Mouse (Mus musculus) kidney, postnatal 4 days (tissue): Measurements from ENCODE around the gene Atic.

Experiments
- DNase-seq, 2 experiments: peaks; one replicate each; pipeline ENCODE4 v3.0.0; 2021; ENCODE audit warnings: mixed read lengths in 2 of 2

Atic gene

DNA sequence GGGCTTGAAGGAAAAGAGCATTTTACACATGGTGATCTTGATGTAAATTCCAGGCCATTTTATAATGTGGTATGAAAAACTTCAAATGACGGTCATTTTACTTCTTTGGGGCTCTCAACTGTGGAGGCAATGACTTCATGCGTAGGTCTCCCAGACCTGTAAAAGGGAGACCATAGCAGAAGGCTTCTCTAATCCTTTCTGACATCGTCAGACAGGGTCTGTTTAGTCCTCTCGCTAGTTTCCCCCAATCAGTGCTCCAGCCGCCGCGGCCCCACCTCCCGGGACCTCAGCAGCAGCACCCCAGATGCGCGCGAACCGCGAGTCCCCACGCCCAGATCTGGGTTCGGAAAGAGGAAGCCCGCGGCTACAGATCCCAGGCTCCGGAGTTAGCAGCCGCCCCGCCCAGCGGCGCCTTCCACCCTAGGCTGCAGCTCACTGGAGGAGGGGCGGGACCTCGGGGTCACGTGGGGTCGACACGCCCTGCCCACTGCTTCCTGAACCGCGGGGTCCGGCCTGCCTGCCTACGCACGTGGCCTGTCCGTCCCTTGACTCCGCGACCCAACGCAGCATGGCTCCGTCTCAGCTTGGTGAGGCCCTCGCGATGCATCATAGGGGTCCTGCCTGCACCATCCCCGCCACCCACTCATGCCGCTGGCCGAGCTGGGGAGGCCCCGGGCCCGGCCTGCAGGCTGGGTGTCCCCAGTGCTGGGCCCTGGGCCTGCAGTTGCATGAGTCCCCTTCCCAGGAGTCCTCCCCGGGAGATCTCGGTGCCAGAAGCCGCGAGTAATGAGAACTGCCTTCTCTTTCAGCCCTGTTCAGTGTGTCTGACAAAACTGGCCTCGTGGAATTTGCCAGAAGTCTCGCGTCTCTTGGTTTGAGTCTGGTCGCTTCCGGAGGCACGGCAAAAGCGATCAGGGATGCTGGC, at the start of gene Atic:
Gene Atic (plus strand): TSS at position 463 of the 925 bp plus-strand sequence.
- DNase-seq, result peak; percentile 92 to 96

DNA sequence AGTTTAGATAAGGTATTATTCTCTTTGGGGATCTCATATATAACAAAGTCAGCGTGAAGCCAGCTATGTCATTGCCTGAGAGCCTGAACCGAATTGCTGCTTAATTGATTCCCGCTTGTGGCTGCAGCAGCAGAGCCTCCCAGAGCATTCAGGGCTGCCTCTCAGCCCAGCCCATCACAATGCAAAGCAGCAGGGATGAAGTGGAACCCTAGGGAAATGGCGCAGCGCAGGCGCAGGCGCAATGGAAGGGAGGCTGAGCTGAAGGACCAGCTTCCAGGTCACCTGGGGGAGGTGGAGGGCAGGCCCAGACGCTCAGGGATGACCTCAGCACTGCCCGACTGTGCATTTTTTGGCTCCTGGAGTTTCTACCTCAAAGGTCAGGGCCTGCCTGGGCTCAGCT, 49.7 kb upstream of the Atic start:
- peak; percentile 24 to 29 for DNase-seq

DNA sequence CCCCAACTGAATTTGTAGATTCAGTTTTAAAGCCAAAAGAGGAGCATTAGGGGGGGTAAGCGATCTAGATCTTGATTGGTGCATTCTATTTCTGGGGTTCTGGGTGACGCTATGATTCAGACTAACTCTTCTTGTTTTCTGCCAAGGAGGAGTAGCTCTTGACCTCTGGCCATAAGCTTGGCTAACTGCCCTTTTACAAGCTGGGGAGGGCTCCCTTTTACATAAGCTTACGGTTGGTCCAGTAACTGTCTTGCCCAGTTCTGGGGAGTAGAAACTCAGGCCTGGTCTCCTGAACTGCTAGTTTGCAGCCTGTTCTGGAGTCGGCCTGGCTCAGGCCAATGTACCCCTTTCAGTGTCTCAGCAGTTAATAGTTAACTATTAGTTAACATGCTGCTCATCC, 41.9 kb upstream of the Atic start:
- no peak for DNase-seq

GRCm38 (mm10) chr1:71528808-71529648, 27.9 kb upstream of the Atic start:
- DNase-seq, result no peak

DNA sequence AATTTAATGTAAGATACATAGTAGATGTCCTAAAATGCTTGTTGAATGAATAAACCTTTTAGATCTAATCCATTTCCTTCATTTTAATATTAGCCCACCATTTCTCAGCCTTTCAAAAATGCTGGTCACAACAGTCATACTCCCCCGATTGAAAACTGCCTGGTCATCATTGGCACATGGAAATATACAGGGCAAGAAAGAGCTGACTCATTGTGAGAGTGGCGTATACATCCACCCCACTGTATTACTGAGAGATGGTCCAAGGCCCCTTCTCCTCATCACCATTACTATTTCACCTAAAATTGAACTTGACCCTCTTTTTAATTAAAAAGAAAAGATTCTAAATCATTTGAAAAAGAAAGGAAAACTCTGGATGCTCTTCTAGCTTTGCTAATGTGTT, 26.2 kb upstream of the Atic start:
- DNase-seq, result no peak

DNA sequence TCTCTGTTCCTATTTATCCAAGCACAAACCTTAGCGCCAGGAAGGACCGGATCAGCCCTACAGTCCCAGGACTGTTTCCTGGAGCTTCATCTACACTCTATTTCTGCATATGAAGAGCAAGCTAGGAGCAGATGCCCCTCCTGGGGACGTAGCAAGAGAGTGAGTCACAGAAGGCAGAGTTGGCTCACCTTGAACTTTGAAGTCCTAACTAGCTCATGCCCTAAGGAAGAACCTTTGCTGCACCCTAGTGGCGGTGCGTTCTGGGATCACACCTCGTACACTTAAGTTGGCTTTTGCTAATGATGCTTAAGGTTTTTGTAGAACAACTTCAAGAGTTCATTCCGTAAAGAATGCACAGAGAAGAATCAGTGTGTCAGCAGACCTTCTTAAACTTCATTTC, 25.3 kb upstream of the Atic start:
- peak; percentile 76 for DNase-seq

DNA sequence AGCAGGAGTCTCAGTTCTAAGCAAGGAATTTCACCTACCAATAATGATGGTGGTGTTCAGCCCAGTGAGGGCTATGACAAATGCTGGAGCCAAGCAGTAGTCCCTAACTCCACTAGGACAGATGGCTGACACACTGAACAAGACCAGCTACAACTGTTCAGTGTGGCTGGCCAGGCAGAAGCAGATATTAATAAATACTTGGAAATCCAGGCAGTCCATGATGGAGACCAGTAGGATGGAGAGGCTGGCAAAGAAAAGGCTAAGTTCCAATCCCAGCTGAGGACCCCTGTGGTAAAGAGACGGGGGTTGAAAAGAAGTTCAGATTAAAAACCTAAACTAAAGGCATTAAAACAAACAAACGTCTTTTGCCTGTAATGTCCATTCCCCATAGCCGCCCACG, 17.3 kb upstream of the Atic start:
- DNase-seq, result no peak

GRCm38 (mm10) chr1:71540437-71540836, 16.5 kb upstream of the Atic start:
- DNase-seq, result peak; percentile 24 to 39

GRCm38 (mm10) chr1:71550626-71551195, 6.2 kb upstream of the Atic start:
- no peak for DNase-seq

DNA sequence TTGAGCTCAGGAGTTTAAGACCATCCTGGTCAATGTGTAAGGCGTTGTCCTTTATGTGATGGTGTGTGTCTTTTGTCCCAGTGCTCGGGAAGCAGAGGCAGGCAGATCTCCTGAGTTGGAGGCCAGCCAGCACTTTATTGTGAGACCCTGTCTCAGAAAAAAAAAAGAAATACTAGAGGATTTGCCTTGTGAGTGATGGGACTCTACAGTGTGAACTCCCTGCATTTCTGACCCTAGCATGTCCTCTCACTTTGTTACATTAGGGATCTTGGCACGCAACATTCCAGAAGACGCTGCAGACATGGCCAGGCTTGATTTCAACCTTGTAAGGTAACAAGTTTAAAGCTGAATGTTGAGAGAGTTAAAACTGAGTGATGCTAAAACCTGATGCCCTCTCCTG, 3.7 kb downstream of the Atic start:
- DNase-seq, result no peak

GRCm38 (mm10) chr1:71564291-71564690, 7.3 kb downstream of the Atic start:
- DNase-seq, result no peak

GRCm38 (mm10) chr1:71567884-71568605, 11.1 kb downstream of the Atic start:
- no peak for DNase-seq

GRCm38 (mm10) chr1:71570116-71570515, 13.2 kb downstream of the Atic start:
- no peak for DNase-seq

DNA sequence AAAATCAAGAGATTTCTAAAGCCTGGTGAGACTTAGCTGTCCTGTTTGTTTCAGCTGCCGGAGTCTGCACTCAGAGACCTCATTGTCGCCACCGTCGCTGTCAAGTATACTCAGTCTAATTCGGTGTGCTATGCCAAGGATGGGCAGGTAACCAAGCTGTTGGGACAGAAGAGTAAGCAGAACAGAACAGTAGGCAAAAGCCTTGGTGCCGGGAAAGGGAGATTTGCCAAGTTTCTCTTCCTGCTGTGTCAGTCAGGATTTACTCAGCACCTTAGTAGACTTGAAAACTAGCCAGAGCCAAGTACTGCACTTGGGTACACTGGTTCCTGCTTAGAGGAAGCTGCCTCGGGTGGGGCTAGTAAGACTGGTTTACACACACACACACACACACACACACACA, 19.0 kb downstream of the Atic start:
- DNase-seq, result no peak

GRCm38 (mm10) chr1:71576837-71577236, 19.9 kb downstream of the Atic start:
- DNase-seq, result no peak

GRCm38 (mm10) chr1:71579526-71579925, 22.6 kb downstream of the Atic start:
- DNase-seq, result no peak

- no peak for DNase-seq
Measured at GRCm38 (mm10) chr1:71580408-71580807, 23.5 kb downstream of the Atic start.

DNA sequence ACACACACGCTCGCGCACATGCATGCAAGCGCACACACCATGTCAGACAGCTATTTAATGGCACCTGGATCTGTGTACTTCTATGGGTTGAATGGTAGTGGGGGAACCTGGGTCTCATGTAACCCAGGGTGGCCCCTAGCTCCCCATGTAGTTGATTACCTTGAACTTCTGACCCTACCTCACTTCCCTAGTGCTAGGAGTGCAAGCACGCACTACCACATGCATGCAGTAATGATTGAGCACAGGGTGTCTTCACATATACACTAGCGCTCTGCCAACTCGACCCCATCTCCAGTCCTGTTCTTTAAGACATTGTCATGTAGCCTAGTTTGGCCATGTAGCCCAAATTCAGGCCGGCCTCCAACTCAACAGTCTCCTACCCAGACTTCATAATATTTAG, 26.4 kb downstream of the Atic start:
- no peak for DNase-seq

DNA sequence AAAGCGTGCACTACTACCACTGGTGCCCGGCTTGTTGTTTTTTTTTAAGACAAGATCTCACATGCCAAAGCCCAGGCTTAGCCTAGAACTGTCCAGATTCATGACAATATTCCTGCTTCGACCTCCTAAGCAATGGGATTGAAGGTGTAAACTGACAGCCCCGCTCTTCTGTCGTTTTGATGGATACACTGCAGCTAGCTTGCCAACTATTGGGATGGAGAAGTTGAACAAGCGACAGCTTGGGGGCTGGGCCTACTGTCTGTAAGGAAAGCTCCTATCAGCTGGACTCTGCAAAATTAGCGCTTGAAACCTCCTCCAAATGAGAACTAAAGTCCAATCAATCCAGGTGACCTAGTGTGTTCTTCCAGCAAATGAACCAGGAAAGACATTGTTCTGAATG, 26.9 kb downstream of the Atic start:
- no peak for DNase-seq

GRCm38 (mm10) chr1:71586658-71587057, 29.7 kb downstream of the Atic start:
- no peak for DNase-seq

DNA sequence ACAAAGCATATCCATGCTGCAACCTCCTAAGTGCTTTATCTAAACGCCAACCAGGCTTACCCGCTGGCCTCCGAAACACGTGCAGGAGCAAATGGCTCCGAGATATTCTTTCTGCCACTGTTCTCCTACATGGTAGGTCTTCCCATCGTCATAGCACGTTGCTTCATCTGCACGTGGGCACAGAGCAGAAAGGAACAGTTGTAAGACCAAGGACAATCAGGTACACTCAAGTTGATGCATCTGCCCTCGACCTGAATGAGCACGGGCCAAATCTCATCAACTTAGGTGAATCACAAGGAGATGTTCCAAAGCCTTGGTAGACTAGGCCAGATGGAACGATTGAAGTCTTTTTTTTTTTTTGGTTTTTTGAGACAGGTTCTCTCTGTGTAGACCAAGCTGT, 33.1 kb downstream of the Atic start:
- no peak for DNase-seq

DNA sequence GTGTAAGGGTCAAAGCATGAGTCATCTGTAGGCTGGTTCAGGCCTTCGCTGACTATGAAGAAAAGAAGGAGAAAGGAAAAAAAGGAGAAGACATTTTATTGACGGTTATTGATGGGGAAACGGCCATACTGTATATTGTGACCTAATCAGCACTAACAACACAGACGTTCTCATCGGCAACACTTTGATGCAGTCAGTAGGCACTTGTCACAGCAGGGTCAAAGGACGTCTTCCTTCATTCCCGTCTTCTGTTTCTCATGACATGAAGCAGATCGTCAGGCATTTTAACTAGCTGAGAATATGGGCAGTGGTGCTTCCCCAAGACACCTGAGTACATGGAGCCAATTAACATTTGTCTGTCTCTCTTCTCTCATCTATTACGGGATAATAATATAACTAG, 36.2 kb downstream of the Atic start:
- DNase-seq, result no peak

- no peak for DNase-seq
Measured at GRCm38 (mm10) chr1:71594268-71594667, 37.3 kb downstream of the Atic start.
